Mouse (Mus musculus): ENCODE measurements around the gene Ralbp1. TPM values are rescaled to one million over a fixed set of nuclear protein-coding genes. Genes with fewer than 3 reads are reported as not detected.

The Ralbp1 gene
- total and polyA plus RNA-seq, 3 experiments, result 28.4 to 52.8 (median 52.2) TPM

- no peak for DNase-seq
Measured at GRCm38 (mm10) chr17:65896016-65896415, 10.4 kb upstream of the Ralbp1 start.

GRCm38 (mm10) chr17:65889476-65889875 is 3.9 kb upstream of the Ralbp1 start:
- no peak for DNase-seq

- DNase-seq, result no peak
Measured at GRCm38 (mm10) chr17:65886571-65886970, 973 bp upstream of the Ralbp1 start.

- DNase-seq, result no peak
Measured at GRCm38 (mm10) chr17:65885398-65885696, 251 bp downstream of the Ralbp1 start.

- DNase-seq, result peak; percentile 100
Measured at GRCm38 (mm10) chr17:65884691-65885397, 754 bp downstream of the Ralbp1 start.

GRCm38 (mm10) chr17:65884061-65884669 is 1.4 kb downstream of the Ralbp1 start:
- no peak for DNase-seq

- no peak for DNase-seq
Measured at GRCm38 (mm10) chr17:65877026-65877425, 8.6 kb downstream of the Ralbp1 start.

GRCm38 (mm10) chr17:65873834-65874233 is 11.8 kb downstream of the Ralbp1 start:
- no peak for DNase-seq

- no peak for DNase-seq
Measured at GRCm38 (mm10) chr17:65873156-65873555, 12.4 kb downstream of the Ralbp1 start.

- no peak for DNase-seq
Measured at GRCm38 (mm10) chr17:65872652-65873051, 12.9 kb downstream of the Ralbp1 start.

- DNase-seq, result no peak
Measured at GRCm38 (mm10) chr17:65872051-65872450, 13.5 kb downstream of the Ralbp1 start.

- DNase-seq, result no peak
Measured at GRCm38 (mm10) chr17:65871641-65872041, 14.0 kb downstream of the Ralbp1 start.

- peak; percentile 70 for DNase-seq
Measured at GRCm38 (mm10) chr17:65870146-65870545, 15.5 kb downstream of the Ralbp1 start.

- no peak for DNase-seq
Measured at GRCm38 (mm10) chr17:65869720-65870119, 15.9 kb downstream of the Ralbp1 start.

- no peak for DNase-seq
Measured at GRCm38 (mm10) chr17:65867996-65868395, 17.6 kb downstream of the Ralbp1 start.

- no peak for DNase-seq
Measured at GRCm38 (mm10) chr17:65866201-65866600, 19.4 kb downstream of the Ralbp1 start.

- DNase-seq, result no peak
Measured at GRCm38 (mm10) chr17:65865265-65865664, 20.3 kb downstream of the Ralbp1 start.

GRCm38 (mm10) chr17:65864742-65865141 is 20.9 kb downstream of the Ralbp1 start:
- no peak for DNase-seq

GRCm38 (mm10) chr17:65863830-65864229 is 21.8 kb downstream of the Ralbp1 start:
- DNase-seq, result no peak

GRCm38 (mm10) chr17:65862579-65862978 is 23.0 kb downstream of the Ralbp1 start:
- DNase-seq, result no peak

- DNase-seq, result no peak
Measured at GRCm38 (mm10) chr17:65857617-65858016, 28.0 kb downstream of the Ralbp1 start.

- DNase-seq, result no peak
Measured at GRCm38 (mm10) chr17:65854006-65854405, 31.6 kb downstream of the Ralbp1 start.

GRCm38 (mm10) chr17:65853326-65853725 is 32.3 kb downstream of the Ralbp1 start:
- no peak for DNase-seq

- DNase-seq, result no peak
Measured at GRCm38 (mm10) chr17:65851749-65852148, 33.8 kb downstream of the Ralbp1 start.
